Mouse (Mus musculus): ENCODE data around the gene Dmac1.

GRCm38 (mm10) chr4:75275737-75276136 is 2.4 kb downstream of the Dmac1 start:
- TF ChIP-seq CTCF (IDR thresholded peaks at IDR 0.05; ENCODE audit: low read depth, low read length) (no peak), POLR2A (IDR thresholded peaks at IDR 0.05; ENCODE audit: borderline replicate concordance, low read depth, low read length) (no peak)

Measured in bone marrow macrophage, adult 2 months (primary cell).